Mouse (Mus musculus): ENCODE measurements at regions not wholly inside any gene's neighbourhood (a gene's known extent, or its start where the extent isn't known, plus 50 kb on each side); places are given as distances from the start of the nearest gene placed in this dataset.

DNA sequence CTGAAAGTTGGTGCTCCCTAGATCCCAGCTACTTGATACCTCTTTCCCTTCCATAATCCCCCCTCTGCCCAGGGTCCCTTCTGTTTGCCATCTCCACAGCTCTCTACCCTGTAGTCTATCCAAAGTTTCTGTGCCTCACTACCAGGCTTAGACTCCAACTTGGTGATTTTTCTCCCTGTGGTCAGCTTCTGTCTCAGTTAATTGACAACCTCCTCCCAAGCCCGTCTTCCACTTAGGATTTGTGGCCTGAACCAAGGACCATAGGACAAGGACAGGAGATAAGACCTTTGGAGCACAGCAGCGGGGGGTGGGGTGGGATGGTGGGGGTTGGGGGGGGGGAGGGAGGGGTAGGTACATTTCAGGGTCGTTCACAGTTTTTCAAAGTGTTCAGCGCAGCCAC lies 371.3 kb downstream of the Eipr1 start:
- DNase-seq (ENCODE audit: low spot score in 2 of 2) = no peak

DNA sequence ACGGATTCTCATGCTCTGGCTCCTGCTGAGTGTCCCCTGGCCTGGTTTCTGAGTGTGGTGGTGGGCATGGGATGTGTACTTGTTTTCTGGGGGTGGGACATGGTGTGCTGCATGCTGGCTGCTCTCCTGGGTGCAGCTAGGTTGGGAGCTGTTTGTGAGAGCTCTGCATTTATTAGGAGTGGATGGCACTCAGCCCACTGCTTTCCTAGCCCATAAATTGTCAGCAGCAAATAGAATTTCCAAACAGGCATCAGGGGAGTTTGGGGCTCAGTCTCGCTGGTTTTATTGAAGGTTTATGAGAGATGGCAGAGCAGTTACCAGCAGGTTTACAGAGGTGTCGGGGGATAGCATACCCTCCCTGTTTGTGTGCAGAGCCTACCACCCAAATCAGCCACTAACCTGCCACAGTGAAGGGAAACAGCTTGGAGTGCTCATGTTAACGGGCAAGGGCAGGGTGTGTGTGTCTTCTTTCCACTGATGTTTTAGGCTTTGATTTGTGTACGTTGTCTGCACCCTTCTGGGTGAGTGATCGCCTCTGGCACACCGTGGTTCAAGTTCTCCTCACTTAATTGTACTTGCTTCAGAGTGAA lies 372.6 kb downstream of the Eipr1 start:
- DNase-seq (ENCODE audit: low spot score in 2 of 2) = no peak

DNA sequence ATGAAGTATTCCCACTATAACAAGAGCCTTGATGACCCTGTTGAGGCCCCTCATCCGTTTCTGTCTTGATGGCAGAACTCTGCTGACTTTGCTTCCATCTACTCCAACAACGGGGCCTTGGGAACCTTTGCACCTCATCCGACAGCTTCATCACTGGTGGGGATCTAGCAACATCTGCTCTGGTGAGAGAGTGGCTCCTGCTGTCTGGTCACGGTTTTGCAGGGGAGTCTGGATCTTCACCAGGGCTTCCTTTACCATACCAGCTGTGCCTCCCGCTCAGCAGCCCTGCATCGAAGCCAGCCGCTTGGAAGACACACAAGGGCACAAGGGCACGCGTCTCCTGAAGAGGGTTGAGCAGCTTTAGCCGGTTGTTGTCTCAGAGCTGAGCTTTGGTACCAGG lies 377.2 kb downstream of the Eipr1 start:
- peak; percentile 38 to 49 for DNase-seq (ENCODE audit: low spot score in 2 of 2)

DNA sequence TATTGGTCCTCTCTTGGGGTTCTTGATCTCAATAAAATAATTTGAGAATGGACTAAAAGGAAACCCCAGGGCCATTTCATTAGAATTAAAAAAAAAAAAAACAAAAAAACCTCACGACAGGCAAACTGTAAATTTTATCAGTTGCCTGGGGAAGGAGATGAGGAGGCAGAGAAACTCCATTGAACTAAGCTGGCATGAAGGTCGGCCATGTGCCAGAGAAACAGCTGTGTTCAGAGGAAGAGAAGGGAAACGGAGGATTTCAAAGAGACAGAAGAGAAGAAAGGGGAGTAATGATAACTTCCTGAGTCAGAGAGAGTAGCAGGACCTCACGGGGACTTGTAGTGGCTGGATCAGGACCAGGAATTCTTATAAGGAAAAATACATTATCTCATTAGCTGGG lies 377.7 kb downstream of the Eipr1 start:
- DNase-seq (ENCODE audit: low spot score in 2 of 2) = no peak

DNA sequence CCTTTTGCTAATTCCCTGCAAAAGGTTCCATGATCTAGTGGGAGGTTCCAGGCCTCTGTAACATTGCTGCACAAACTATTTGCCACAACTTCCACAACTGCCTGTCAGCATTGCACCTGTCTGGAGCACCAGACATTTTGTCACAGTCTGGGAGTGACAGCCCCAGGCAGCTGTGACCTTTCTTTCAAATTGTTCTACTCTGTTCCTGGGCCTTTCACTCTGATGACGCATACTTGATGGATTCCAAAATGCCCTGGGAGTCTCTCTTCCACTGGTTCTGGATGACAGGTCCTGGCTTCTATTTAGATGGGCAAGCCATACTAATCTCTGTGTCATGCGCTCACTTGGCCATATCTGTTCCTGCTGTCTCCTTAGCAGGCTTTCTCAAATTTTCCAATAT lies 382.7 kb downstream of the Eipr1 start:
- DNase-seq (ENCODE audit: low spot score in 2 of 2) = no peak

DNA sequence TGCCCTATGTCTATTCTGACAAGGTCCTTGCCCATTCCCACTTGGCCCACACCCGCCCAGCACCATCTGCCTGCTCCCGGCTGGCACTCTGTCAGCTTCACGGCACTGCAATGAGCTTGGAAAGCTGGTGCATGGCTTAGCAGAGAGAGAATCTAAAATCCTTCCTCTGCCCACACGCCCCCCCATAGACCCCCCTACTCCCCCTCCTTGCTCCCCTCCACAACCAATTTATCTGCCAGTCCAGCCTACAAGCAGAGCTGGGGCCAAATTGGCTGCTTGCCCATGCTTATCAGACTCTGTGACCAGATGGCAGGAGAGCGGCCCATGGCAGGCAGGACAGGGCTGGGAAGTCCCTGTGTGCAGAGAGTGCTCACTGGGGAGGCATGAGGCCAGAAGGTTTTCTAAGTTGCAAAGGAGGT lies 385.3 kb downstream of the Eipr1 start:
- peak; percentile 64 to 65 for DNase-seq (ENCODE audit: low spot score in 2 of 2)

DNA sequence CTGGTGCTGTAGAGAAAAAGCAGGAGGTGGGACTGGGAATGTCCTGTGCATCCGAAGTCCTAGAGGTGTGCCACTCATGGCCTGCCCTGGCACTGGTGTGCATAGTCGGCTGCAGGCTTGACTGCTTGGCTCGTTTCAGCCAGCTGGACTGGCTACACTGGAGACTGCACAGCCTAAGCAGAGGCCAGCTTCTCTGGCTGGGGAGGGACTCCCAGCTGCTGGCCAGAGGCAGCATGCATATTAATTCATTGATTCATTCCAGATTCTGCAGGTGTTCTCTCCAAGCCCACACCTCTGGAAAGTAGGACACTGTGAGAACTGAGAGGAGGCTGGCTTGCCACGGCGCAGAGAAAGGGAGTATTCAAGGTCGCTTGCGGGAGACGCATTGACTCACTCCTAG lies 385.9 kb downstream of the Eipr1 start:
- no peak for DNase-seq (ENCODE audit: low spot score in 2 of 2)

DNA sequence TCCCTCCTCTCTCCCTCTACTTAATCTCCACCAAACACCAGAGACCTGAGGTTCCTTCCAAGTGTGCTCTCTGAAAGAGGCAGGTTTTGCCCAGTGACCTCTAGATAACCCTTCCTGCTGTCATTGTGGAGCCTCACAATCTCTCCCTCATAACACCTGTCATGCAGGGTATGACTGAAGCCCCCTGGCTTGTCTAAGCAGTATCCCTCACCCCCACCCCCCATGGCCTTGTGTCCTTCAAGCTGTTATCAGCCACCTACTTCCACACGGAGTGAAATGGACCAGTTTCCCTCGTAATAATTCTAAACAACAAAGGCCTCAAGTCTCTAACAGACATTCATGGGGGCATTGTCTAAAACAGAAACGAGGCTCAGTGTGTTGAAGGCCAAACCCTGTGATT lies 387.6 kb upstream of the Myt1l start:
- no peak for DNase-seq (ENCODE audit: low spot score in 2 of 2)

DNA sequence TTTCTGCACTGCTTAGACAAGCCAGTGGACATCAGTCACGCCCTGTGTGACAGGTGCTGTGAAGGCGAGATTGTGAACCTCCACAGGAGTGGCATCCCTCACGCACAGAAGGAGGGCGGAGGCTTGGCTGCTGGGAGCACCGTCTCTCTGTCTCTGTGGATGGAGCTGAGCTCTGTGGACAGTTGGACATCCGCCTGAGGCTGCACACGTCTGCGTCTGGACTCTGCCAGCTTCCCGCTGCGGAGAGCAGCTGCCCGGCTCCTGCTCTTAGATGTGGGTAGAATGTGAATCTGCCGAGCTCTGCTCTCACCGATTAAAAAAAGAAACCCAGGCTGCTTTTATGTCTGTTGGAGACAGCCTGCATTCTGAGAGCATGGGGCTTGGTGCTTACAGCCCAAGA lies 387.1 kb upstream of the Myt1l start:
- peak; percentile 72 to 78 for DNase-seq (ENCODE audit: low spot score in 2 of 2)

DNA sequence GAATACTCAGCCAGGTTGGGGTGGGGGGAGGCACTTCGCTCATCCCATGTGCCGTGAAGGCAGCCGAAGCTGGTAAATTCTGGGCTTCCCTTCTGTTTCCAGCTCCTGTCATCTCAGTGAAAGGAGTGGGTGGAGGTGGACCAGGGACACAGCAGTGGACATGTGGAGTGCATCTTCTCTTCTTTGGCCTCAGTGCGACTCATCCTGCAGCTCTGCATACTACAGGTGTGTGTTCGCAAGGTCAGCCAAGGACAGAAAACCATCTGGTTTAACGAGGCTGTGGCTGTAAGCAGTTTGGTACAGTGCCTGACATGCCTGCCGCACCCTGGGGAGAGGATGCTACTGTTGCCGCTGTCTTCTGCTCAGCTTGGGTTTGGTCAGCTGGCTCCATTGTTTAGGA lies 386.3 kb upstream of the Myt1l start:
- DNase-seq (ENCODE audit: low spot score in 2 of 2) = peak in 1 of 2 experiments; percentile 38

DNA sequence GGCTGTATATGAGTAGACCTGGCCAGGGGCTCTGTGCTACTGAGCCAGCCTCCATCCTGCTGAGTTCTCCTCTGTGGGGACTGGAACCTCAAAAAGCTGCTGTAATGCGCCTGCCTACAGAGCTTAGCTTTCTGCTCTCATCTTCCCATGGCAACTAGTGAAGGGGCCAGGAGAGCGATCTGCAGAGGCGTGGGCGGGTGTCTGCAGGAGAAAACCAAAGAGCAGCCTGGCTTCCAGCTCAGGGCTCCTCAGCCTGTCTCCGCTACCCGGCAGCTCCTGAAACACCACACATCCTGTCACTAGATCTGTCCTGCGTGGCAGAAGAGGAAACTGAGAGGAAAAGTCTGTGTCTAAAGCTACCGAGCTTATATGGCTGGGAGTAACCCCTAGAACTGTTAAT lies 384.9 kb upstream of the Myt1l start:
- peak; percentile 73 to 87 for DNase-seq (ENCODE audit: low spot score in 2 of 2)

DNA sequence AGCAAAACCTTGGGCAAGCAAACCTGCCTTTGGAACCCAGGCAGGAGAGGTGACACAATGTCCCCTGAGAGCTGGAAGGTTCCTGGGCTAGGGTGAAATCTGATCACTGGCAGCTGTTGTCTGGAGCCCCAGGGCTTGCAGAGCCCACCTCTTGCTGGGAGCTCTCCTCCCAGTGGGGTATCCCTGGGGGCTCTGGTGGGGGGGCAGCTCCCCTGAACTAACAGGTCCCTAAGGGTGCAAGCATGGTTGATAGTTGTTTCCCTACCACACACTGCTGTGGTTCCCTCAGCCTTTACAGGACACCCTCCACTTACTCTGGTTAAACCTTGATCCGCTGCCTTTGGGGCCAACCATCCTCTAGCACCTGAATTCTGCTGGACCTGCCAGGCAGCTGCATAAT lies 367.3 kb upstream of the Myt1l start:
- no peak for DNase-seq (ENCODE audit: low spot score in 2 of 2)

DNA sequence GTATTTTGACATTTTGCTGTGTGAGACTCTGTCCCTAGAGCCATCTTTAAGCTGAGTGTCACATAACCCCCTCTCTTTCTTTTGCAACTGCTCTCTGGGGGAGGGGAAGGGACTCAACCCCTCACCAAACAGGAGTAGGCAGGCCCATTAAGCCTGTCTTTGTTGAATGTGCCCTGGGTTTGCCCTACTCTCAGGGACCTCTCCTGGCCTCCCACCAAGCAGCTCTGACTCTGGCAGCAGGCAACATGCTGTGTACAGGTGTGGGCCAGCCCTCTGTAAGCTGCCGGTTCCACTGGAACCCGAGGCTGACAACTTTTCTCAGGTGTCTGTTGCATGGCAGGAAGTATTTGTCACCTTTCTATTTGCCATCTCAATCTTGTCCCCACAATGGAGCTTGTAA lies 366.6 kb upstream of the Myt1l start:
- DNase-seq (ENCODE audit: low spot score in 2 of 2) = no peak

DNA sequence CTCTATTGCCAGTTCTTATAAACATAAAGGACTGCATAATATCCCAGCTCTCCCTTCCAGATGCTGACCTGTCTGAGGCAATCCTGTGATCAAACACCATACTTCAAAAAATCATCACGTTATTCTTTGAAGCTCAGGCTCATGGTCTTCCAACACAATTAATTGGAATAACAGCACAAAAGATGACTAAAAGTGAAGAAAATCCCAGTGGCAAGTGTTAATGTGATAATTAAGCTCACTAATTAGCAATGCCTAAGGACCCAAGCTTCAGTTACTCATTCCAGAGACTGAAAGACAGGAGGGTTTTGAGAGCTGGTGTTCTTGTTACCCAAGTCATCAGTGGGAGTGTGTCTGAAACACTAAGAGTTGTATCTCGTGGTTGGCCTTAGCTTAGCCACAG lies 363.5 kb upstream of the Myt1l start:
- DNase-seq (ENCODE audit: low spot score in 2 of 2) = no peak

DNA sequence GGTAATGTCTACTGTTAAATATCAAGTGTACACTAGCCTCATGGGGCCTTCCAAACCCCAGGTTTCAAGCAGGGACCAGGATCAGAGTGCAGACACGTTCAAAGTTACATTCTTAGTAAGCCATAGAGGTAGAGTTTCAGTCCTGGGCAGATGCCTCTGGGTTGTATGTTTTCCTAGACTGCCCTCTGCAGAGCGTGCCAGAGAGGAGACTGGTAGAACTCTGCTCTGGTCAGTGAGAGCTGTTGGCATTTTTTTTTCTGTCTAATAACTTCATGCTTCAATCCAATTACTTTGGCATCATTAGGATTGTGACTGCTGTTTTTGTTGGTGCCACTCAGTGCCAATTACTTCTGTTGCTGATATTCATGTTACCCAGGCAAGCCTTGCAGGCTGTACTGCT lies 361.9 kb upstream of the Myt1l start:
- no peak for DNase-seq (ENCODE audit: low spot score in 2 of 2)

DNA sequence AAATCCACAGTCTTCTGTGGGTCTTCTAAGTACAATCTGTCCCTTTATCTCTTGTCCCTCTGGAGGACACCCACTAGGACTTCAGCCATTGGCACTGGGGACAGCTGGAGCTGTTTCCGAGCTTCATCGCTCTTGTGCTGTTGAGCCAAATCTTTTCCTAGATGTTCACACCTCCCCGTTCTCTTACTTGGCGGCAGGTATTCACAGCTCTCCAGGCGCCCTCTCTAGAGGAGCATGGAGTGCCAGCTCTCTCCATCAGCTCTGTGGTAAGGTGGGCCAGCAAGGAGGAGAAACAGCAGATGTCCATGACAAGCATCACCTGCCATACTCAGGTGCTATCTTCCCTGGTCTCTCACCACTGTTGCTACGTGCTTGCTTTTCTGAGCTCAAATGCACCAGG lies 360.3 kb upstream of the Myt1l start:
- DNase-seq (ENCODE audit: low spot score in 2 of 2) = no peak

DNA sequence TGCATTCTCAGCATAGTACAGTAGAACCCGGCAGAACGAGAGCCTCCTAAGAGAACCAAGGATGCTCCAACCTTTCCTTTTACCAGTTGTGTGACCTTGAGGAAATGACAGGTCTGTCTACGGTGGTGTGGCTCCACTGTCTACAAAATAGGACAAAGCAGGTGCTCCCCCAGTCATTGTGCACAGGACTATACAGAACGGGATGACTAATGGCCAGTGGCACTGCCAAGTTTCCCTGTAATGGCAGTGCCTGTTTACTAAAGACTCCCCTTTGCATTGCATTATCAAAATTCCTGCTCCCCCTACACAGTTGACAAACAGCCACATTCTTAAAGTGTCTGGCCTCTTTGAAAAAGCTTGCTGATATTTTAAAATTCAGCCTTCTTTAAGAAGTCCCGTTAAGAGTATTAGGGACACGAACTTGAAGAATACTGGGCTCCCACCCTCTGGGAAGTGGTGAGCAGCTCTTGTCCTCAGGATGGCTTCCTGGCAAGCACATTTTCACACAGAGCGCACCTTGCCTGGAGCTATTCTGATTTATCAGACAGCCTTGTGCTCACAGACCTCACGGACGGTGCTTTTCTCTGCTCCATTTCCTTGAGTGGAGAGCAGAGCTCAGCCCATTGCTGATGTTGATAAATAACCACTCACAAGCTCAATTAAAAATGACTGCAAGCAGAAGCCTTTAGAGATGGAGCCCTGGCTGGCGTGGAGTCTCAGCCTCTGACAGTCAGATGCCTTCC lies 352.3 kb upstream of the Myt1l start:
- no peak for DNase-seq (ENCODE audit: low spot score in 2 of 2)

DNA sequence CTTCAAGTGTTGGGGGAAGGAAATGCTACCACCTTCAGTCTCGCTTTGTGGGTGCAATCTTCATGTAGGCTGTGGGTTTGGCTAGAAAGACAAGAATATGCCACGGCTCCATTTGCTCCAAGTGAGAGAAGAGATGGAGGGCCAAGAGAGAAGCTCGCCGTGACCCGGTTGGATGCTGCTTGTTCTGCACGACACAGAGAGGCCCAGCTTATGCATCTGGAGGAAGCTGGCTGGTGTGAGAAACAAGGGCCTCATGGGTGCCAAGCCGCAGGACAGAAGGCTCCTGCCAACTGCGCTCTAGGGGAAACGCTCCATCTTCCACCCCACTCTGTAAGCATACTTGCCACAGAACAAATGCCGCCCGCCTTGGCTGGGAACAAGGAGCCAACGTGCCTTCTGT lies 351.0 kb upstream of the Myt1l start:
- DNase-seq (ENCODE audit: low spot score in 2 of 2) = no peak

DNA sequence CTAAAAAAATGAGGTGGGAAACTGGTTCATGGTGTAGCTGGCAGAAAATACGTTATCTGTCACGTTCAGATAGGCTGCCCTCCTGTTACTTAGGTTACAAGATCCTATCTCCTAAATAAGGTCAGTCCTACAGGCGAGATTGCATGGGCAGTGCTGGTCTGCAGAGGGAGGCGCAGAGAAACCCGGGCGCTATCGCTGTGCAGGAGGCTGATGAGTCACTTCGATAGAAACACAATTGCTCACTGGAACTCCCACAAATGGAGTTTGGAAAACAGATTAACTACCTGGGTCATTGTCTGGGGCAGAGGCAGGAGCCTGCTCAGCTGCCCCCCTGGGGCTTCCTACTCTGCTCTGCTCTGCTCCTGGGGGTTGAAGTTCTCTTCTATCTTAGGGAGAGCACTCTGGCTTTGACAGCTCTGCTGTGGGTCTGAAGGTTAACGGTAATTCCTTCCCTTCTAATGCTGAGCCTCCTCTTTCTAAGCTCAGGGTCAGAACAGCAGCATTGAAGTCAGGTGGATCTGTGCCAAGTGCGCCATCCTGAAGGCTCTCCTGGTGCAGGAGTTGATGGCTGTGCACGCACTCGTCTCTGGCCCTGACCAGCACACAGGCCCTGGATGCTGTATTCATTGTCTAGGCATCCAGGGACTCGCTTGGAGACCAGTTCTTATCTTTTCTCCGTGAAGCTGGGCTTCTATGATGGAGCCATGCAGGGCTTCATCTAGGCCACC lies 349.9 kb upstream of the Myt1l start:
- DNase-seq (ENCODE audit: low spot score in 2 of 2) = no peak

DNA sequence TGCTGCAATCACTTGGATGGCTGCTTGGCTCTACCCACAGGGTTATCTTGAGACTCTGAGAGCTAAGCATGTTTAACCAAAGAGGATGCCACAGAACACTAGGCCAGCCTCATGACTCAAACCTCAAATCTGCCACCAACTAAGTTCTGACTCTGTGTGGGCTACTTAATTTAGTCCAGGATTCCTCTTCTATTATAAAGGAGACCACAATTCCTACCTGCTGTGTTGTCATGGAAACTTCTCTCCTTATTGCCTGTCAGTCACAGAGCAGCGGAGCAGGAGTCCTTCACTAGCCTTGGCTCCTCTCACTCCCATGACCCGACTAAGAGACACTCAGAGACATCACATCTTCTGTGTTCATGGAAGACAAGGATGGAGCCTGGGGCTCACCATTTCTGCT lies 348.8 kb upstream of the Myt1l start:
- DNase-seq (ENCODE audit: low spot score in 2 of 2) = no peak

DNA sequence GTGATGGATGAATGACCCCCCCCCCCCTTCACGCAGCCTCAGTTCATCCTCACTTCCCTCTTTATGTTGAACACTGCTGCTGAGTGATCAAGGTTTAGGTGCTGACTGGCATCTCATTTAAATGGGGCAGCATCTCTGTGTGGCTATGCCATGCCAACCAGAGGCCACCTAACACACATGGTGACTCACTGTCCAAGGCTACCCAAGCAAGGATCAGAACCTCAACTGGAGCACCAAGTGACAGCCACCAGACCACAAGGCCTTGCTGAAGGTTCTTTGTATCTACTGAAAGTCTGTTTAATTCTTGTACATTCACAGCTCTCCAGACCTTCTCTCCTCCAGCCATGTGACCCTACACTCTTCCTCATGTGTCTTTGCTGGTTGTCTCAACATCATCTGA lies 347.6 kb upstream of the Myt1l start:
- DNase-seq (ENCODE audit: low spot score in 2 of 2) = no peak

DNA sequence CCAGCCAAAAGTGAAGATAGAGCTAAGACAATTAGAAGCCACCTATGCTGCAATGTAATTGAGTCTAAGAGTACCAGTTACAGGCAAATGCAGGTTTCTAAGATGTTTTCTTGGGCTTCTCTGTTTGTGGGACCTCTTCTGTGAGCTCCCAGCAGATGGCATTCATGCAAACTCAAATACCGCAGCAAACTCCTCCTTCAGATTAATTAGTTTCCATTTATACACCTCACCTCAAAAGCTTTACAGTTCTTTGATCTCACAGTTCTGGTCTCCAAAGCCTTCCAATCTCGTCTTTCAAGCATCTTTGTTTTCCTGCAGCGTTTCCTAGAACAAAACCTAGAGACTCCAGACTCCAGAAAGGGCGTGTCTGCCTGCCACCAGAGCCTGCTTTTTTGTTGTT lies 340.6 kb upstream of the Myt1l start:
- DNase-seq (ENCODE audit: low spot score in 2 of 2) = no peak

DNA sequence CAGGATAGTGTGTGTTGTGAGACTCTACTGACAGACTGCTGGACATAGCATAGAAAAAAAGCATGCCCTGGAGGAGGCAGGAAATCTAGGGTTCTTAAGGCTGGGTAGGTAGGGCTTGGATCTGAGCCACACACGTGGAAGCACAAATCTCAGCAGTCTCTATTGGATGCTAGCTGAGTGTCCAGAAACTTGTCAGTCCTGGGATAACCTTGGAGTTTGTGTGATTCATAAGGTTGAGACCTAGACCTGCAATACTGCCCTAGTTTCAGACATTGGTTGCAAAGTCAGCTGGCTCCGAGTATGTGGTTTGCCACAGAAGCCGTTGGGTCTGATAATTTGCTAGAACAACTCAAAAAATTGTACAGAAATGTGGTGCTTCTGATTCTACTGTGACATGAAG lies 335.8 kb upstream of the Myt1l start:
- DNase-seq (ENCODE audit: low spot score in 2 of 2) = no peak
